Mouse (Mus musculus) testis, adult 2 months (tissue): ENCODE results near the gene Lancl3.

ENCODE experiments used
- CTCF ChIP-seq: fragments of 200-500 bp; IDR thresholded peaks from 2 replicates; pipeline ENCODE4 v1.5.1; 2012; ENCODE audit warnings: low read depth, mild to moderate bottlenecking, inconsistent platforms, low read length, moderate library complexity; ENCODE audit not compliant: control insufficient read depth, insufficient read depth, insufficient replicate concordance
- POLR2A ChIP-seq: fragments of 200-500 bp; IDR thresholded peaks from 2 replicates; pipeline ENCODE4 v1.6.1; 2012; ENCODE audit warnings: low read depth, mild to moderate bottlenecking, inconsistent platforms, low read length, moderate library complexity; ENCODE audit not compliant: control insufficient read depth

DNA sequence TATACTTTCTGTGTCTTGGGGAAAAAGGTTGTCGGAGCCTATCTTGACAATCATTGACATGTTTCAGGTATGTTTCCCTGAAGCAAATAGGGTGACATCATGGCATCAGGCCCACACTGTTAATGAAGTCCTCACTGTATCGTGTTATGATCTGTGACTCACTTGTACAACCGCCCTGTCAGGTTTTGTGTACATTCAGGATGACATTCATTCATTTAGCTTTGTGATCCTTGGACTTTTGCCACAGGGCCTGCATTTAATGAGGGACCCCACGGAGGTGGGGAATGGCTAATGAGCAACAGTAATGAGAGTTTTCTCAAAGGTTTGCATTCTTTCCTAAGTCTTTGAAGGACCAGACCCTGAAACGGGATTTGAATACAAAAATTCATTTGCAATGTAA lies 49.2 kb downstream of the Lancl3 start:
- TF ChIP-seq POLR2A: no peak
- no peak for TF ChIP-seq CTCF
